Mouse (Mus musculus) ES-Bruce4 (cell line): ENCODE data around the gene Parp8. TPM values are rescaled to one million over a fixed set of nuclear protein-coding genes. Genes with fewer than 3 reads are reported as not detected.

Experiments used
- H3K27ac ChIP-seq: 2 replicates; pipeline ENCODE4 v1.5.1; 2012; ENCODE audit warnings: low read length, inconsistent platforms; ENCODE audit not compliant: insufficient read depth
- H3K27me3 ChIP-seq: 2 replicates; pipeline ENCODE4 v1.6.1; 2012; ENCODE audit warnings: mild to moderate bottlenecking, low read length, inconsistent platforms; ENCODE audit not compliant: control insufficient read depth, poor library complexity, insufficient read depth, severe bottlenecking
- H3K36me3 ChIP-seq: 2 replicates; pipeline ENCODE4 v1.6.1; 2012; ENCODE audit warnings: inconsistent platforms, mild to moderate bottlenecking, low read length, moderate library complexity; ENCODE audit not compliant: control insufficient read depth, poor library complexity, insufficient read depth, severe bottlenecking
- H3K4me1 ChIP-seq: one replicate; pipeline ENCODE4 v1.8.1; 2011; ENCODE audit warnings: low read length; ENCODE audit not compliant: control insufficient read depth, insufficient read depth
- H3K4me3 ChIP-seq: 2 replicates; pipeline ENCODE4 v1.5.1; 2011; ENCODE audit warnings: low read depth, mild to moderate bottlenecking, low read length
- H3K9ac ChIP-seq: 2 replicates; pipeline ENCODE4 v1.6.1; 2012; ENCODE audit warnings: low read depth, mild to moderate bottlenecking, inconsistent platforms; ENCODE audit not compliant: poor library complexity, severe bottlenecking
- H3K9me3 ChIP-seq: replicated peaks from 2 replicates; pipeline ENCODE4 v1.6.1; 2012; ENCODE audit warnings: mild to moderate bottlenecking, low read length, inconsistent platforms; ENCODE audit not compliant: control insufficient read depth, poor library complexity, insufficient read depth, severe bottlenecking
- CTCF ChIP-seq: IDR thresholded peaks from one replicate; pipeline ENCODE4 v1.8.1; 2011; ENCODE audit warnings: low read depth, low read length
- EP300 ChIP-seq: IDR thresholded peaks from 2 replicates; pipeline ENCODE4 v1.6.1; 2011; ENCODE audit warnings: low read depth, low read length; ENCODE audit not compliant: insufficient read depth
- POLR2A ChIP-seq: IDR thresholded peaks from one replicate; pipeline ENCODE4 v1.8.1; 2011; ENCODE audit warnings: low read length; ENCODE audit not compliant: insufficient read depth
- polyA plus RNA-seq: library from polyadenylated mRNA; stranded (reverse); fragments of >200 nt; gene quantifications from 2 replicates; pipeline ENCODE4 v1.2.4, GENCODE M21; 2011; ENCODE audit warnings: low read depth; ENCODE audit not compliant: missing spikeins, insufficient read depth, insufficient read length

The Parp8 gene
- polyA plus RNA-seq, 1 experiment = 1.3 TPM

- TF ChIP-seq CTCF (no peak), EP300 (no peak), POLR2A (no peak)
- Histone ChIP-seq H3K27ac (no peak overlapping the region), H3K4me3 (no peak overlapping the region), H3K4me1 (no peaks in the 10 kb centered on the region), H3K27me3 (no peaks in the 10 kb centered on the region), H3K9ac (no peak overlapping the region), H3K9me3 (no peaks in the 10 kb centered on the region), H3K36me3 (no peaks in the 10 kb centered on the region)
These were observed 33.8 kb downstream of the Parp8 start for GRCm38 (mm10) chr13:116991560-116991959.

DNA sequence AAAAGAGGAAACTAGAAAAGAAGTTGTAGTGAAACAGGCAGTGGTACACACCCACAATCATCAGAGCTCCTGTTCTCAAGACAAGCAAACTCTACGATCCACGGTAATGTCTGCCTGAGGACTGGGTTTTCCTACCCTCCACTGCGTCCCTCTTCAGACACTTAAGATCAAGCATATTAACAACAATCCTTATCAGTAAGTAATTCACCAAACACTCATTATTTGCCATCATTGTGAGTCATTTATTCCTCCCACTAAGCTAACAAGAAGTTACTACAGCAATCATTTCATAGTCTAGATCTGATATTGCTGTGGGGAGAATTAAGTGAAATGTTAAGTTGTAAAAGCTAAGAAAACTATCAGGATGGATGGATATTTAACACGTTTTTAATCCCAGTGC, 35.0 kb downstream of the Parp8 start:
- no peak for TF ChIP-seq CTCF
- TF ChIP-seq EP300 = no peak
- TF ChIP-seq POLR2A = no peak
- no peak overlapping the region for H3K27ac ChIP-seq
- no peaks in the 10 kb centered on the region for H3K9me3 ChIP-seq
- no peak overlapping the region for H3K9ac ChIP-seq
- H3K4me1 ChIP-seq = no peaks in the 10 kb centered on the region
- H3K4me3 ChIP-seq = no peak overlapping the region
- no peaks in the 10 kb centered on the region; the same call in 1 of the 2 replicates for H3K27me3 ChIP-seq
- H3K36me3 ChIP-seq = no peaks in the 10 kb centered on the region

DNA sequence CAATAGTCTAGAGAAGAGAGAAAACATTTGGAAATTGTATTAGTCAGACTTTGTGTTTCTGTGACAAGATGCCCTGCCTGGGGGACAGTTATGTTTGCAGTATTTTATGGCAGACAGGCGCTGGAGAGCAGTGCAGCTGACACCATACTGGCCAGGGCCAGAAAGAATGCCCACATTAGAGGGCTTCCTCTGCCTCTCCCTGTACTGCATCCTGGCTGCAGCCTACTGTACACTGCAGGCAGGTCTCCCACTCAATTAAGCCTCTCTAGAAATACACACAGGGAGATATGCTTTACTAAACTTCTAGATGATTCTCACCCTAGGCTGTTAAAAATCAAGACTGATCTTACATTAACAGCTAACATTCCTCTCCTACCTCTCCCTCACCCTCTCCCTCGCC, 36.6 kb downstream of the Parp8 start:
- no peak overlapping the region for H3K9ac ChIP-seq
- H3K4me1 ChIP-seq = no peaks in the 10 kb centered on the region

GRCm38 (mm10) chr13:116988208-116988607, 37.1 kb downstream of the Parp8 start:
- Histone ChIP-seq H3K27ac (no peak overlapping the region), H3K9me3 (no peaks in the 10 kb centered on the region), H3K4me1 (no peaks in the 10 kb centered on the region)

More for the DNA sequence above, 36.6 kb downstream of the Parp8 start:
- H3K9me3 ChIP-seq = no peaks in the 10 kb centered on the region
- TF ChIP-seq POLR2A (no peak), EP300 (no peak), CTCF (no peak)
- no peaks in the 10 kb centered on the region for H3K36me3 ChIP-seq
- H3K27me3 ChIP-seq = no peaks in the 10 kb centered on the region; the same call in 1 of the 2 replicates
- no peak overlapping the region for H3K4me3 ChIP-seq
- no peak overlapping the region for H3K27ac ChIP-seq

GRCm38 (mm10) chr13:116987284-116987683, 38.1 kb downstream of the Parp8 start:
- H3K9me3 ChIP-seq = no peaks in the 10 kb centered on the region
- no peak for TF ChIP-seq POLR2A
- TF ChIP-seq EP300 = no peak
- no peak for TF ChIP-seq CTCF

More at GRCm38 (mm10) chr13:116988208-116988607, 37.1 kb downstream of the Parp8 start:
- Histone ChIP-seq H3K4me3 (no peak overlapping the region), H3K9ac (no peak overlapping the region), H3K27me3 (no peaks in the 10 kb centered on the region; the same call in 1 of the 2 replicates), H3K36me3 (no peaks in the 10 kb centered on the region)
- TF ChIP-seq CTCF (no peak), POLR2A (no peak), EP300 (no peak)

GRCm38 (mm10) chr13:116986658-116987057, 38.7 kb downstream of the Parp8 start:
- H3K9ac ChIP-seq = no peak overlapping the region
- H3K27ac ChIP-seq = no peak overlapping the region
- H3K36me3 ChIP-seq = no peaks in the 10 kb centered on the region
- H3K4me1 ChIP-seq = no peaks in the 10 kb centered on the region
- H3K27me3 ChIP-seq = no peaks in the 10 kb centered on the region; the same call in 1 of the 2 replicates
- no peaks in the 10 kb centered on the region for H3K9me3 ChIP-seq
- TF ChIP-seq CTCF (no peak), EP300 (no peak), POLR2A (no peak)
- no peak overlapping the region for H3K4me3 ChIP-seq

More at GRCm38 (mm10) chr13:116987284-116987683, 38.1 kb downstream of the Parp8 start:
- Histone ChIP-seq H3K4me3 (no peak overlapping the region), H3K36me3 (no peaks in the 10 kb centered on the region), H3K27ac (no peak overlapping the region), H3K4me1 (no peaks in the 10 kb centered on the region), H3K27me3 (no peaks in the 10 kb centered on the region; the same call in 1 of the 2 replicates), H3K9ac (no peak overlapping the region)
